In genomic region chr14:34120016-34120910, GRCm38 (mm10) we compare ENCODE assay signal across 22 mouse cellular contexts. TPM values are rescaled to one million over a fixed set of nuclear protein-coding genes. Genes with fewer than 3 reads are reported as not detected.
"Had no signal": no experiment of that assay in that cellular context is flagged by ENCODE, and none has a peak within 500 bp of the region (broad histone marks: within the 10 kb centered on the region; RNA-seq: fewer than 3 reads in every experiment).

No protein-coding gene starts in this region.

- DNase-seq: kidney, adult 2 months; lung, embryonic 14.5 days; lung, postnatal 10 days; lung, postnatal 4 days; right cerebral cortex, postnatal 14 days; thymus, postnatal 4 days had no signal

- H3K4me3 ChIP-seq: limb, embryonic 13.5 days; liver, embryonic 12.5 days; midbrain, embryonic 12.5 days; stomach, embryonic 15.5 days had no signal

- H3K9ac ChIP-seq: limb, embryonic 13.5 days; liver, embryonic 12.5 days; lung, embryonic 14.5 days; midbrain, embryonic 12.5 days; stomach, embryonic 15.5 days had no signal

- H3K4me1 ChIP-seq: limb, embryonic 13.5 days; liver, embryonic 12.5 days; midbrain, embryonic 12.5 days; stomach, embryonic 15.5 days had no signal

- H3K9me3 ChIP-seq: limb, embryonic 13.5 days; liver, embryonic 12.5 days; midbrain, embryonic 12.5 days; stomach, embryonic 15.5 days had no signal

- H3K4me2 ChIP-seq: limb, embryonic 13.5 days; liver, embryonic 12.5 days; lung, embryonic 14.5 days; midbrain, embryonic 12.5 days; stomach, embryonic 15.5 days had no signal

- H3K36me3 ChIP-seq: limb, embryonic 13.5 days; liver, embryonic 12.5 days; midbrain, embryonic 12.5 days; stomach, embryonic 15.5 days had no signal

- H3K27ac ChIP-seq: limb, embryonic 13.5 days; liver, embryonic 12.5 days; midbrain, embryonic 12.5 days; stomach, embryonic 15.5 days had no signal

- H3K27me3 ChIP-seq: limb, embryonic 13.5 days; liver, embryonic 12.5 days; midbrain, embryonic 12.5 days; stomach, embryonic 15.5 days had no signal

- ATAC-seq: intestine, embryonic 16.5 days; liver, embryonic 12.5 days had no signal

RNA-seq across cellular contexts. Expression of gene A630023A22Rik, which starts 17.7 kb away (rescaled TPM):
- total RNA-seq: layer of hippocampus, adult 8-10 months; layer of hippocampus, postnatal 14 days; left cerebral cortex, adult 18-20 months; left cerebral cortex, postnatal 10 days; left cerebral cortex, postnatal 4 days; megakaryocyte, adult 5-6 weeks; midbrain, postnatal 0 days had no signal
- polyA plus RNA-seq: kidney, adult 2 months; large intestine, adult 2 months; liver, embryonic 12.5 days; liver, embryonic 16.5 days; lung, embryonic 14.5 days; midbrain, embryonic 12.5 days; midbrain, postnatal 0 days; neural tube, embryonic 11.5 days; spleen, adult 2 months; stomach, embryonic 15.5 days had no signal

RNA-seq across cellular contexts. Expression of gene Npy4r, which starts 32.0 kb away (rescaled TPM):
- total RNA-seq: layer of hippocampus, adult 8-10 months; left cerebral cortex, adult 18-20 months; left cerebral cortex, postnatal 10 days; megakaryocyte, adult 5-6 weeks had no signal
- polyA plus RNA-seq: limb, embryonic 13.5 days; liver, embryonic 12.5 days; liver, embryonic 16.5 days; midbrain, embryonic 12.5 days; neural tube, embryonic 11.5 days had no signal

RNA-seq across cellular contexts. Expression of gene Anxa8, which starts 34.5 kb away (rescaled TPM):
- total RNA-seq: megakaryocyte, adult 5-6 weeks had no signal
- polyA plus RNA-seq: liver, embryonic 12.5 days had no signal
